In the genomic region with DNA sequence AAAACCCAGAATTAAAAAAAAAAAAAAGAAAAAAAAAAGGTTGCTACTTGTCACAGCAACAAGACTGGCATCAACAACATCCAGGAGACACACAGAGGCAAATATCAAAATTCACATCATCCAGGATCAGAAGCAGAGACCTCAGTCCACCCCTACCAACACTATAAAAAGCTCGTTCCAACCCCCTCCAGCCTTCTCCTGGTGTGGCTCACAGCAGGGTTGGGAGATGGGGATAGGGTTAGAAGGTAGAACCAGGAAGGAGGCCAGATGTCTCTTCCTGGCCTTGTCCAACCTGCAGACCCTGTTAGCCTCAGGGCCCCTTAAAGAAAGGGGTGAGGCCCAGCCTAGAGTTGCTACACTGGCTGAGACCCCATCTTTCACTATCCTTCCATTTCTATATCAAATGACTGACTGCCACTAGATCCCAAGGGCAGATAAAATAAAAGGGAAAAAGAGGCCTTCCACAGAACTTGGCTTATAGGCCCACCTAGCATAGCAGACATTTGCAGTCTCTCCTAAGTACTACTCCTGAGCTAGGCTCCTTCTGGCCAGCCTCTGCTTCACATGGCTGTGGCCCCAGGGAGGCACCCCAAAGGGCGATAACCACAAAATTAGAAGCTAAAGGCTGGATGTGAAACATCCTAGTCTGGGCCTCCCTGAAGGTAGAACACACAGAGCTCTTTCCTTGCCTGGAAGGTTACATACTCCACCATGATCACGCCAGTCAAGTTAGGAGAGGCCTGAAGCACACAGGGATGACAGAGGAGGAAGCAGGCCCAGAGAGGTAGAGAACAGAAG, we compare ENCODE assay signal across 25 mouse cellular contexts. TPM values are rescaled to one million over a fixed set of nuclear protein-coding genes. Genes with fewer than 3 reads are reported as not detected.
DNase-seq lines count a peak whose midpoint lies in the region; ATAC-seq and TF ChIP-seq lines count a peak whose summit lies in the region.
"Had no signal": no experiment of that assay in that cellular context is flagged by ENCODE, and none has a peak within 500 bp of the region (broad histone marks: within the 10 kb centered on the region; RNA-seq: fewer than 3 reads in every experiment).

No protein-coding gene starts in this region.

- TF ChIP-seq CTCF in MEL (IDR thresholded peaks at IDR 0.05 in 2 of 3, conservative IDR thresholded peaks at IDR 0.05 in 1 of 3; ENCODE audit: control insufficient read depth in 1 of 3, insufficient read depth in 1 of 3, low read depth in 2 of 3, low read length in 3 of 3, poor library complexity in 1 of 3, severe bottlenecking in 1 of 3) = no peak

- DNase-seq in adrenal gland, adult 2 months = peak; percentile 1
- DNase-seq in adrenal gland, postnatal 25 days = no peak
- DNase-seq in heart, embryonic 10.5 days (ENCODE audit: low spot score) = peak; percentile 65
- DNase-seq in midbrain, embryonic 11.5 days (ENCODE audit: low spot score, missing footprints) = peak; percentile 21
- no peak for DNase-seq in MEL (ENCODE audit: low read depth, low spot score)
- DNase-seq: adrenal gland, postnatal 14 days; cerebellum, postnatal 36 days; kidney, adult 11 months; thymus, adult 18-20 months; thymus, postnatal 25 days had no signal

- H3K9me3 ChIP-seq in heart, embryonic 10.5 days = no peaks in the 10 kb centered on the region
- no peaks in the 10 kb centered on the region for H3K9me3 ChIP-seq in heart, embryonic 11.5 days (replicated peaks; ENCODE audit: control insufficient read depth, low read length)
- no peaks in the 10 kb centered on the region for H3K9me3 ChIP-seq in midbrain, embryonic 11.5 days (ENCODE audit: control insufficient read depth, low read length)
- no peaks in the 10 kb centered on the region for H3K9me3 ChIP-seq in midbrain, embryonic 15.5 days
- no peaks in the 10 kb centered on the region for H3K9me3 ChIP-seq in MEL (replicated peaks; ENCODE audit: insufficient read depth, low read length)
- H3K9me3 ChIP-seq: embryonic facial prominence, embryonic 12.5 days; G1E; heart, embryonic 15.5 days; hindbrain, embryonic 12.5 days; kidney, embryonic 15.5 days; limb, embryonic 13.5 days; liver, embryonic 15.5 days; lung, embryonic 15.5 days; midbrain, embryonic 12.5 days; stomach, embryonic 15.5 days had no signal

- no peak for ATAC-seq in heart, embryonic 11.5 days (replicated peaks; ENCODE audit: insufficient number of reproducible peaks, low FRiP score, low TSS enrichment)
- ATAC-seq in midbrain, embryonic 11.5 days (ENCODE audit: low FRiP score) = no peak
- ATAC-seq in midbrain, embryonic 15.5 days (replicated peaks) = no peak
- ATAC-seq in CD4-positive, CD25-positive, alpha-beta regulatory T cell, adult 4 months = no peak
- ATAC-seq: forebrain, embryonic 16.5 days; Patski had no signal

- no peaks in the 10 kb centered on the region for H3K27me3 ChIP-seq in heart, embryonic 10.5 days (ENCODE audit: insufficient read depth, poor library complexity, severe bottlenecking)
- no peaks in the 10 kb centered on the region for H3K27me3 ChIP-seq in heart, embryonic 11.5 days (ENCODE audit: control insufficient read depth, insufficient read depth, low read length)
- no peaks in the 10 kb centered on the region for H3K27me3 ChIP-seq in midbrain, embryonic 11.5 days (ENCODE audit: control insufficient read depth, insufficient read depth, low read length)
- no peaks in the 10 kb centered on the region for H3K27me3 ChIP-seq in midbrain, embryonic 15.5 days (replicated peaks)
- H3K27me3 ChIP-seq in MEL (ENCODE audit: control insufficient read depth in 1 of 2, insufficient read depth in 2 of 2, low read length in 2 of 2) = no peaks in the 10 kb centered on the region
- H3K27me3 ChIP-seq: embryonic facial prominence, embryonic 12.5 days; heart, embryonic 15.5 days; hindbrain, embryonic 12.5 days; kidney, embryonic 15.5 days; limb, embryonic 13.5 days; liver, embryonic 15.5 days; lung, embryonic 15.5 days; midbrain, embryonic 12.5 days; Patski; stomach, embryonic 15.5 days had no signal

- no peak for TF ChIP-seq POLR2A in MEL (IDR thresholded peaks at IDR 0.05; ENCODE audit: control insufficient read depth in 1 of 2, insufficient read depth in 1 of 2, low read depth in 1 of 2, low read length in 2 of 2, poor library complexity in 1 of 2)

- H3K9ac ChIP-seq in heart, embryonic 11.5 days (ENCODE audit: low read depth, low read length) = no peak overlapping the region
- H3K9ac ChIP-seq in midbrain, embryonic 11.5 days (ENCODE audit: low read length) = no peak overlapping the region
- H3K9ac ChIP-seq in midbrain, embryonic 15.5 days = no peak overlapping the region
- H3K9ac ChIP-seq in MEL (ENCODE audit: control insufficient read depth, low read depth, low read length, poor library complexity, severe bottlenecking) = no peak overlapping the region
- H3K9ac ChIP-seq: embryonic facial prominence, embryonic 12.5 days; heart, embryonic 15.5 days; hindbrain, embryonic 12.5 days; kidney, embryonic 15.5 days; limb, embryonic 13.5 days; liver, embryonic 15.5 days; lung, embryonic 15.5 days; midbrain, embryonic 12.5 days; stomach, embryonic 15.5 days had no signal

- 80% methylated on average over 3 of the region's 3 CpGs for WGBS in heart, embryonic 10.5 days
- 84% methylated on average over 3 of the region's 3 CpGs for WGBS in heart, embryonic 11.5 days (ENCODE audit: insufficient replicate concordance)
- 87% methylated on average over 3 of the region's 3 CpGs for WGBS in midbrain, embryonic 11.5 days
- WGBS in midbrain, embryonic 15.5 days = 95% methylated on average over 3 of the region's 3 CpGs

- TF ChIP-seq EP300 in MEL (IDR thresholded peaks at IDR 0.05; ENCODE audit: low read depth in 1 of 2, low read length in 2 of 2) = no peak

- H3K4me1 ChIP-seq in heart, embryonic 10.5 days = peaks cover 31% of the 10 kb centered on the region
- peaks cover 19% of the 10 kb centered on the region for H3K4me1 ChIP-seq in heart, embryonic 11.5 days (ENCODE audit: control insufficient read depth, insufficient read depth, low read length)
- H3K4me1 ChIP-seq in midbrain, embryonic 11.5 days (ENCODE audit: control insufficient read depth, insufficient read depth, low read length) = peaks cover 6% of the 10 kb centered on the region
- peaks cover 31% of the 10 kb centered on the region for H3K4me1 ChIP-seq in midbrain, embryonic 15.5 days
- H3K4me1 ChIP-seq in MEL (ENCODE audit: control insufficient read depth in 1 of 2, insufficient read depth in 2 of 2, low read length in 2 of 2) = peaks cover 0 to 3% of the 10 kb centered on the region in 2 experiments; a peak in 2 of 4 replicates

- H3K79me2 ChIP-seq in MEL (ENCODE audit: control insufficient read depth, insufficient read depth, low read length, poor library complexity) = peaks cover 8% of the 10 kb centered on the region

- no peak for TF ChIP-seq RAD21 in MEL (IDR thresholded peaks at IDR 0.05; ENCODE audit: low read depth, low read length)

- peaks cover 52% of the 10 kb centered on the region for H3K36me3 ChIP-seq in heart, embryonic 10.5 days
- peaks cover 36% of the 10 kb centered on the region for H3K36me3 ChIP-seq in heart, embryonic 11.5 days (ENCODE audit: control insufficient read depth, insufficient read depth, low read length)
- H3K36me3 ChIP-seq in midbrain, embryonic 11.5 days (ENCODE audit: control insufficient read depth, insufficient read depth, low read length) = peaks cover 25% of the 10 kb centered on the region
- peaks cover 50% of the 10 kb centered on the region for H3K36me3 ChIP-seq in midbrain, embryonic 15.5 days (replicated peaks)
- peaks cover 0 to 2% of the 10 kb centered on the region in 2 experiments; a peak in 3 of 4 replicates for H3K36me3 ChIP-seq in MEL (ENCODE audit: control insufficient read depth in 1 of 2, insufficient read depth in 2 of 2, low read length in 2 of 2)

- 0 out of 2 replicates have a peak overlapping the region, but pooled peaks have one; percentile 23 for H3K4me3 ChIP-seq in heart, embryonic 10.5 days
- no peak overlapping the region for H3K4me3 ChIP-seq in heart, embryonic 11.5 days (ENCODE audit: low read depth, low read length)
- no peak overlapping the region for H3K4me3 ChIP-seq in midbrain, embryonic 11.5 days (ENCODE audit: low read depth, low read length)
- no peak overlapping the region for H3K4me3 ChIP-seq in midbrain, embryonic 15.5 days
- no peak overlapping the region for H3K4me3 ChIP-seq in MEL (ENCODE audit: control insufficient read depth in 1 of 2, insufficient read depth in 1 of 2, low read depth in 2 of 2, low read length in 2 of 2)
- H3K4me3 ChIP-seq: embryonic facial prominence, embryonic 12.5 days; heart, embryonic 15.5 days; hindbrain, embryonic 12.5 days; kidney, embryonic 15.5 days; limb, embryonic 13.5 days; liver, embryonic 15.5 days; lung, embryonic 15.5 days; midbrain, embryonic 12.5 days; stomach, embryonic 15.5 days had no signal

- H3K4me2 ChIP-seq in heart, embryonic 11.5 days = no peak overlapping the region
- no peak overlapping the region for H3K4me2 ChIP-seq in midbrain, embryonic 11.5 days
- no peak overlapping the region for H3K4me2 ChIP-seq in midbrain, embryonic 15.5 days
- H3K4me2 ChIP-seq: embryonic facial prominence, embryonic 12.5 days; heart, embryonic 15.5 days; hindbrain, embryonic 12.5 days; kidney, embryonic 15.5 days; limb, embryonic 13.5 days; liver, embryonic 15.5 days; lung, embryonic 15.5 days; midbrain, embryonic 12.5 days; stomach, embryonic 15.5 days had no signal

- no peak overlapping the region for H3K27ac ChIP-seq in heart, embryonic 10.5 days
- H3K27ac ChIP-seq in heart, embryonic 11.5 days (ENCODE audit: low read depth, low read length) = no peak overlapping the region
- no peak overlapping the region for H3K27ac ChIP-seq in midbrain, embryonic 11.5 days (ENCODE audit: low read depth, low read length)
- no peak overlapping the region for H3K27ac ChIP-seq in midbrain, embryonic 15.5 days
- no peak overlapping the region for H3K27ac ChIP-seq in MEL (ENCODE audit: control insufficient read depth, low read depth, low read length)
- H3K27ac ChIP-seq: embryonic facial prominence, embryonic 12.5 days; heart, embryonic 15.5 days; hindbrain, embryonic 12.5 days; kidney, embryonic 15.5 days; limb, embryonic 13.5 days; lung, embryonic 15.5 days; midbrain, embryonic 12.5 days had no signal

RNA-seq across cellular contexts. Expression of gene Uckl1, which starts 1.0 kb away (rescaled TPM):
- total RNA-seq in adrenal gland, adult 2 months (2021) = 10 to 100 TPM; 64.9 to 73.6 TPM
- polyA plus RNA-seq in adrenal gland, adult 2 months (2012; rRNA removed) = 165 and 170 TPM in 2 replicates
- 94.2 and 128 TPM in 2 replicates for total RNA-seq in adrenal gland, postnatal 25 days (2021)
- polyA plus RNA-seq in heart, embryonic 10.5 days (2016; fragmentation: Nextera tagmentation; extraction: Ambion mirVana) = 67.3 and 83.6 TPM in 2 replicates
- polyA plus RNA-seq in heart, embryonic 11.5 days (2014; fragmentation: Nextera tagmentation; extraction: Ambion mirVana) = 66.2 and 66.7 TPM in 2 replicates
- 46.4 and 50.2 TPM in 2 replicates for polyA plus RNA-seq in midbrain, embryonic 11.5 days (2014; fragmentation: Nextera tagmentation; extraction: Ambion mirVana)
- polyA plus RNA-seq in midbrain, embryonic 15.5 days (2015; fragmentation: Nextera tagmentation; extraction: Ambion mirVana) = 77.2 and 81.8 TPM in 2 replicates
- 15.2 and 15.6 TPM in 2 replicates for total RNA-seq in MEL (2012; rRNA removed)
- 10 to 100 TPM in 1 of 2 experiments, not detected in 1; 24.6 TPM for polyA plus RNA-seq in MEL (2012; ENCODE audit: insufficient read depth in 1 of 2, insufficient read length in 2 of 2, low read depth in 1 of 2, low replicate concordance in 2 of 2, missing spikeins in 1 of 2)
- 100 to 1,000 TPM; 178 to 280 TPM for polyA plus RNA-seq in CD4-positive, CD25-positive, alpha-beta regulatory T cell, adult 4 months (2017; shearing (Covaris generic))

RNA-seq across cellular contexts. Expression of gene Prpf6, which starts 8.0 kb away (rescaled TPM):
- 10 to 100 TPM; 63.0 to 69.0 TPM for total RNA-seq in adrenal gland, adult 2 months (2021)
- polyA plus RNA-seq in adrenal gland, adult 2 months (2012; rRNA removed) = 6.7 and 9.6 TPM in 2 replicates
- 57.7 and 73.7 TPM in 2 replicates for total RNA-seq in adrenal gland, postnatal 25 days (2021)
- polyA plus RNA-seq in heart, embryonic 10.5 days (2016; fragmentation: Nextera tagmentation; extraction: Ambion mirVana) = 56.1 and 62.9 TPM in 2 replicates
- 45.5 and 53.2 TPM in 2 replicates for polyA plus RNA-seq in heart, embryonic 11.5 days (2014; fragmentation: Nextera tagmentation; extraction: Ambion mirVana)
- polyA plus RNA-seq in midbrain, embryonic 11.5 days (2014; fragmentation: Nextera tagmentation; extraction: Ambion mirVana) = 77.0 and 82.6 TPM in 2 replicates
- 68.4 and 69.0 TPM in 2 replicates for polyA plus RNA-seq in midbrain, embryonic 15.5 days (2015; fragmentation: Nextera tagmentation; extraction: Ambion mirVana)
- total RNA-seq in MEL (2012; rRNA removed) = 56.0 and 58.7 TPM in 2 replicates
- 10 to 100 TPM in 1 of 2 experiments, not detected in 1; 69.4 TPM for polyA plus RNA-seq in MEL (2012; ENCODE audit: insufficient read depth in 1 of 2, insufficient read length in 2 of 2, low read depth in 1 of 2, low replicate concordance in 2 of 2, missing spikeins in 1 of 2)
- polyA plus RNA-seq in CD4-positive, CD25-positive, alpha-beta regulatory T cell, adult 4 months (2017; shearing (Covaris generic)) = 100 to 1,000 TPM in 1 of 2 experiments, 10 to 100 TPM in 1; 86.8 to 115 TPM

RNA-seq across cellular contexts. Expression of gene Zfp512b, which starts 8.9 kb away (rescaled TPM):
- 10 to 100 TPM; 40.9 to 52.7 TPM for total RNA-seq in adrenal gland, adult 2 months (2021)
- polyA plus RNA-seq in adrenal gland, adult 2 months (2012; rRNA removed) = 69.2 and 72.6 TPM in 2 replicates
- total RNA-seq in adrenal gland, postnatal 25 days (2021) = 56.6 and 81.6 TPM in 2 replicates
- 36.0 and 37.0 TPM in 2 replicates for polyA plus RNA-seq in heart, embryonic 10.5 days (2016; fragmentation: Nextera tagmentation; extraction: Ambion mirVana)
- polyA plus RNA-seq in heart, embryonic 11.5 days (2014; fragmentation: Nextera tagmentation; extraction: Ambion mirVana) = 26.3 and 26.5 TPM in 2 replicates
- 24.6 and 27.0 TPM in 2 replicates for polyA plus RNA-seq in midbrain, embryonic 11.5 days (2014; fragmentation: Nextera tagmentation; extraction: Ambion mirVana)
- polyA plus RNA-seq in midbrain, embryonic 15.5 days (2015; fragmentation: Nextera tagmentation; extraction: Ambion mirVana) = 97.1 and 111 TPM in 2 replicates
- 13.4 and 15.5 TPM in 2 replicates for total RNA-seq in MEL (2012; rRNA removed)
- polyA plus RNA-seq in MEL (2012; ENCODE audit: insufficient read depth in 1 of 2, insufficient read length in 2 of 2, low read depth in 1 of 2, low replicate concordance in 2 of 2, missing spikeins in 1 of 2) = 10 to 100 TPM in 1 of 2 experiments, not detected in 1; 37.6 TPM
- 10 to 100 TPM; 19.0 to 45.0 TPM for polyA plus RNA-seq in CD4-positive, CD25-positive, alpha-beta regulatory T cell, adult 4 months (2017; shearing (Covaris generic))

RNA-seq across cellular contexts. Expression of gene Samd10, which starts 15.4 kb away (rescaled TPM):
- total RNA-seq in adrenal gland, adult 2 months (2021) = 10 to 100 TPM in 1 of 2 experiments, 1 to 10 TPM in 1; 9.6 to 21.6 TPM
- polyA plus RNA-seq in adrenal gland, adult 2 months (2012; rRNA removed) = 41.0 and 44.6 TPM in 2 replicates
- total RNA-seq in adrenal gland, postnatal 25 days (2021) = 19.3 and 26.4 TPM in 2 replicates
- polyA plus RNA-seq in heart, embryonic 10.5 days (2016; fragmentation: Nextera tagmentation; extraction: Ambion mirVana) = 15.0 and 16.6 TPM in 2 replicates
- polyA plus RNA-seq in heart, embryonic 11.5 days (2014; fragmentation: Nextera tagmentation; extraction: Ambion mirVana) = 13.7 and 14.6 TPM in 2 replicates
- polyA plus RNA-seq in midbrain, embryonic 11.5 days (2014; fragmentation: Nextera tagmentation; extraction: Ambion mirVana) = 63.4 and 64.4 TPM in 2 replicates
- 232 and 239 TPM in 2 replicates for polyA plus RNA-seq in midbrain, embryonic 15.5 days (2015; fragmentation: Nextera tagmentation; extraction: Ambion mirVana)
- 0.56 and 0.89 TPM in 2 replicates for total RNA-seq in MEL (2012; rRNA removed)
- polyA plus RNA-seq in MEL (2012; ENCODE audit: insufficient read depth in 1 of 2, insufficient read length in 2 of 2, low read depth in 1 of 2, low replicate concordance in 2 of 2, missing spikeins in 1 of 2) = 1 to 10 TPM in 1 of 2 experiments, not detected in 1; 4.6 TPM
- polyA plus RNA-seq in CD4-positive, CD25-positive, alpha-beta regulatory T cell, adult 4 months (2017; shearing (Covaris generic)) = 1 to 10 TPM; 5.9 to 7.1 TPM

Comparison
In these comparisons a context has a peak if more than half of its experiments do, and no peak if none do; other contexts are left out.
1. DNase-seq: peak in adrenal gland, adult 2 months (single experiment), heart, embryonic 10.5 days (single experiment) and midbrain, embryonic 11.5 days (single experiment); none in adrenal gland, postnatal 25 days (single experiment) and MEL (single experiment).